Mouse (Mus musculus): ENCODE data around the gene Nipsnap1. TPM values are rescaled to one million over a fixed set of nuclear protein-coding genes. Genes with fewer than 3 reads are reported as not detected.

The Nipsnap1 gene
- polyA plus RNA-seq, 1 experiment from 2014 or later, result 132 TPM

DNA sequence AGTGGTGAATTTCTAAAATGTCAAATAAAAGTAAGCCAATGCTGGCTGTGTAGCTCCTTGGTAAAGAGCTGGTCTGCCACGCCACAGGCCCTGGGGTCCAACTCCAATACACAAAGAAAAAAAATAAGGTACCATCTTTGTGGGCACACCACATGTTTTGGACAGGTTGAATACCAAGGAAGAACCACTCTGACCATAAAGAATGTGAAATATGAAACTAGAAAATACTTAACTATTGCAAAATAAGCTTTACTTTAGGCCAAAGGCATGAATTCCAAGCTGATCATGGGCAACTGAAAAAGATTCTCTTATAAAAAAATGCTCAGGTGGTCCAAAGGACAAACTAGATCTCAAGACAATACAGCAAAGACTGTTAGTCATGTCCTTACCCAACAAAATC, 35.5 kb upstream of the Nipsnap1 start:
- WGBS, result 88% methylated on average over 1 of the region's 1 CpGs
- no peaks in the 10 kb centered on the region for H3K4me1 ChIP-seq (ENCODE audit: control insufficient read depth, insufficient read depth, low read length)

DNA sequence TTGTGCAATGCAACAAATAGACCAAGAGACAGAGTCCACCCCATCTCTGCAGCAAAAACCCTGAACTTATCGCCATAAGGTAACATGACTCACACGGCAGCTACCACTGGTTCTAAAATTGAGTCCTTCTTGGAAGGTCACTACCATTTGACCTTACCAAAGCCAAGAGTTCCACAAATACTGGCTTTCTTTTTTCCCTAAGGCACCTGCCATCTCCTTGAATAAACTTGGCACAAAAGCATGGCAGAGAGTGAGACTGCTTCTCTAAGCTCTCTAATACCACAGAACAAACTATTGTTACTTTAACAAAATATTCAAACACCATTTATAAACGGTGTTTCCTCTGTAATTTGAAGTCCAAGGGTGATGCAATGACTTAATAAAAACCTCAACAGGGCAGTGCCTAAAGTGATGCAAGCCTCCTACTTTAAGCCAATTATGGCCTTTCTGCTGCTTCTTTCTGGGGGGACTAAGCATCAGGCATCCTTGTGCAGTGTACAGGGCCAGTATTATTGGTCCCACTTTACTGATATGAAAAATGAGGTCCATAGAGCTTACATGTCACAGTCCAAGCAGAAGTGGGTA, 32.7 kb upstream of the Nipsnap1 start:
- H3K4me3 ChIP-seq (replicated peaks; ENCODE audit: low read depth, low read length), result no peak overlapping the region
- H3K9ac ChIP-seq (replicated peaks; ENCODE audit: low read length), result no peak overlapping the region
- no peak overlapping the region for H3K27ac ChIP-seq (replicated peaks; ENCODE audit: low read depth, low read length)
- H3K27me3 ChIP-seq (ENCODE audit: control insufficient read depth, insufficient read depth, low read length), result no peaks in the 10 kb centered on the region
- no peaks in the 10 kb centered on the region for H3K9me3 ChIP-seq (ENCODE audit: control insufficient read depth, low read length)
- ATAC-seq (ENCODE audit: low FRiP score, low TSS enrichment) (no peak), DNase-seq (no peak)
- H3K4me1 ChIP-seq (ENCODE audit: control insufficient read depth, insufficient read depth, low read length), result no peaks in the 10 kb centered on the region
- no peaks in the 10 kb centered on the region for H3K36me3 ChIP-seq (ENCODE audit: control insufficient read depth, insufficient read depth, low read length)
- no peak overlapping the region for H3K4me2 ChIP-seq (ENCODE audit: low read length)
- WGBS, result 86% methylated on average over 3 of the region's 3 CpGs

More for the DNA sequence above, 35.5 kb upstream of the Nipsnap1 start:
- Histone ChIP-seq H3K4me3 (replicated peaks; ENCODE audit: low read depth, low read length) (no peak overlapping the region), H3K4me2 (ENCODE audit: low read length) (no peak overlapping the region), H3K9me3 (ENCODE audit: control insufficient read depth, low read length) (no peaks in the 10 kb centered on the region), H3K36me3 (ENCODE audit: control insufficient read depth, insufficient read depth, low read length) (no peaks in the 10 kb centered on the region), H3K9ac (replicated peaks; ENCODE audit: low read length) (no peak overlapping the region), H3K27me3 (ENCODE audit: control insufficient read depth, insufficient read depth, low read length) (no peaks in the 10 kb centered on the region), H3K27ac (replicated peaks; ENCODE audit: low read depth, low read length) (no peak overlapping the region)
- ATAC-seq (ENCODE audit: low FRiP score, low TSS enrichment) (no peak), DNase-seq (no peak)

DNA sequence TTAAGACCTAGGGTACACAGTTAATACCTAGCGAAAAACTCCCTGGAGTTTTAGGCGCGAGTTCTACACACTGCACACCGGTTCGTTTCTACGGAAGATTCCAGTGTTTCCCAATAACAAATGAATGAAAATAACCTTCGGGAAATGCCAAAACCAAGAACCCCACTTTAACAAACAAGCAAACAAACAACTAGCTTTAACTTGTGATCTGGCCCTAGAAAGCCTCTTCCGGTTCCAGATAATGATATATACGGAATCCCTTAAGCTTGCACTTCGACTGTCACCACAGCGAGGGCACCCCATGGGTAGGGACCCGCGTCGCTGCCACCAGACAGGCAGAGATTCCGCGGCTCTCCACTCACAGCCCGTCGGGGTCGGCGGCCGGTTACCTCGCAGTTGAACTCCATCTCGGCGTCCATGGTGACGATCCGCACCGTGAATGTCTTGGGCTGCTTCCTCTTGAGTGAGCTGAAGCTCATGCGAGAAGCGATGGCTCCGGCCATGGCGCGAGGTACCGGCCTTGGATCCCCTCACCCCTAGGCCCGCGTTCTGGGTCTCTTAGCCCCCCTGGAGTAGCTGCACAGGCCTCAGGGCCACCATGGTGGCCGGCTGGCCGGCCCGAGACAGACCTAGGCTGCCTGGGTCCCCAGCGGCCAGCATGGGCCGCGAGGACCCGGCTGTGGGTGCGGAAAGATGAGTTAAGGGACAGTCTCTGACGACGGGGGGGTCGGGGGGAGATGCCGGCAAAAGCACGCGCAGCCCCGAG, 25.1 kb upstream of the Nipsnap1 start:
- Histone ChIP-seq H3K27ac (replicated peaks; ENCODE audit: low read depth, low read length) (peak overlapping the region; percentile 79), H3K4me1 (ENCODE audit: control insufficient read depth, insufficient read depth, low read length) (peaks cover 15% of the 10 kb centered on the region), H3K36me3 (ENCODE audit: control insufficient read depth, insufficient read depth, low read length) (no peaks in the 10 kb centered on the region), H3K27me3 (ENCODE audit: control insufficient read depth, insufficient read depth, low read length) (no peaks in the 10 kb centered on the region), H3K4me2 (ENCODE audit: low read length) (peak overlapping the region; percentile 81), H3K9me3 (ENCODE audit: control insufficient read depth, low read length) (no peaks in the 10 kb centered on the region), H3K9ac (replicated peaks; ENCODE audit: low read length) (peak overlapping the region; percentile 90), H3K4me3 (replicated peaks; ENCODE audit: low read depth, low read length) (peak overlapping the region; percentile 96)
- no peak; the same call in 1 of the 2 replicates for ATAC-seq (ENCODE audit: low FRiP score, low TSS enrichment)
- WGBS, result under 1% methylated on average over 50 of the region's 50 CpGs
- DNase-seq, result peak; percentile 64

DNA sequence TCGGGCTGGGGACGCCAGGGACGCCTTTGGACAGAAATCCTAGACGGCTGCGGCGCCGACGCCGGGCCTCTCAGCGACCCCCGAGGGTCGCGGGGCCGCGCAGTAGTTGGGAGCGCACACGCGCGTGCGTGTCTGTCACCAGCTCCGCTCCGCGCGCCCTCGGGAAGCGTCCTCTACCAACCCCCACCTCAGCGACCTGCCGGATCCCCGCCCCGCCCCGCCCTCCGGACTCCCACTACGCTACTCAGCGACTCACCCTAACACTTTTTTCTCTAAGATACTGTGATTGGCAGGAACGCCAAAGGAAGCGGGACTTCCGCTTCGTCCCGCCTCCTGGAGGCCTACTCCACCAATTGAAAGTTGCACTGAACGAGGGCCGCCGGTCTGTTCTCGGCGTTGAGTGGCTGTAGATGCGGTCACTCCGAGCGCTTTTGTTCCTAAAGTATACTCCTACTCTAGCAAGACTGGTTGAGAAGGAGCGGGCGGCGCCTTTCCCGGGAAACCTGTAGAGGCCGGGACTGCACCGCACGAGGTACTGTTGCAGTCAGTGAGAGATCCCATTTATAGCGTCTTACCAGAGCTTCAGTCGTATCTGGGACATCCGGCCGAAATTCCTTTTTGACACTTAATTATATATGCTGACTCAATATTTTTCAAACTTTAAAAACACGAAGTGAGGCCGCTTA, 24.4 kb upstream of the Nipsnap1 start, which contains the start of gene Nf2:
Gene Nf2 (minus strand): TSS at position 279 of the 686 bp plus-strand sequence.
- Histone ChIP-seq H3K27ac (replicated peaks; ENCODE audit: low read depth, low read length) (peak within 1 kb of the TSS; percentile 79), H3K27me3 (ENCODE audit: control insufficient read depth, insufficient read depth, low read length) (no peaks in the 10 kb centered on the region), H3K4me2 (ENCODE audit: low read length) (peak within 1 kb of the TSS; percentile 81), H3K4me1 (ENCODE audit: control insufficient read depth, insufficient read depth, low read length) (peaks cover 15% of the 10 kb centered on the region), H3K9ac (replicated peaks; ENCODE audit: low read length) (peak within 1 kb of the TSS; percentile 90), H3K9me3 (ENCODE audit: control insufficient read depth, low read length) (no peaks in the 10 kb centered on the region), H3K36me3 (ENCODE audit: control insufficient read depth, insufficient read depth, low read length) (no peaks in the 10 kb centered on the region), H3K4me3 (replicated peaks; ENCODE audit: low read depth, low read length) (peak within 1 kb of the TSS; percentile 96)
- WGBS, result under 1% methylated on average over 60 of the region's 60 CpGs
- DNase-seq, result peak; percentile 98
- peak; percentile 98 for ATAC-seq (ENCODE audit: low FRiP score, low TSS enrichment)

DNA sequence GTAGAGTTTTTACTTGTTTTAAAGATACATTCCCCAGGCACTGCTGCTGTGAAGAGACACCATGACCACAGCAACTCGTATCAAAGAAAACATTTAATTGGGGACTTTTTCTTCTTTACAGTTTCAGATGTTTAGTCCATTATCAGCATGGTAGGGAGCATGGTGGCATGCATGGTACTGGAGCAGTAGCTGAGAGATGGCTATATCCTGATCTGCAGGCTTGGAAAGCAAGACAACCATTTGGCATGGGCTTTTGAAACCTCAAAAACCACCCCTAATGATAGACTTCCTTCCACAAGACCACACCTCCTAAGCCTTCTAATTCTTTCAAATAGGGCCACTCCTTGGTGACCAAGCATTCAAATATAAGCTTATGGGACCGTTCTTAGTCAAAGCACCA, 23.3 kb upstream of the Nipsnap1 start:
- Histone ChIP-seq H3K4me1 (ENCODE audit: control insufficient read depth, insufficient read depth, low read length) (peaks cover 15% of the 10 kb centered on the region), H3K27ac (replicated peaks; ENCODE audit: low read depth, low read length) (no peak overlapping the region), H3K4me2 (ENCODE audit: low read length) (no peak overlapping the region), H3K27me3 (ENCODE audit: control insufficient read depth, insufficient read depth, low read length) (no peaks in the 10 kb centered on the region), H3K4me3 (replicated peaks; ENCODE audit: low read depth, low read length) (no peak overlapping the region), H3K36me3 (ENCODE audit: control insufficient read depth, insufficient read depth, low read length) (no peaks in the 10 kb centered on the region), H3K9me3 (ENCODE audit: control insufficient read depth, low read length) (no peaks in the 10 kb centered on the region), H3K9ac (replicated peaks; ENCODE audit: low read length) (no peak overlapping the region)
- no peak for ATAC-seq (ENCODE audit: low FRiP score, low TSS enrichment)
- WGBS, result 95% methylated on average over 2 of the region's 2 CpGs
- no peak for DNase-seq

DNA sequence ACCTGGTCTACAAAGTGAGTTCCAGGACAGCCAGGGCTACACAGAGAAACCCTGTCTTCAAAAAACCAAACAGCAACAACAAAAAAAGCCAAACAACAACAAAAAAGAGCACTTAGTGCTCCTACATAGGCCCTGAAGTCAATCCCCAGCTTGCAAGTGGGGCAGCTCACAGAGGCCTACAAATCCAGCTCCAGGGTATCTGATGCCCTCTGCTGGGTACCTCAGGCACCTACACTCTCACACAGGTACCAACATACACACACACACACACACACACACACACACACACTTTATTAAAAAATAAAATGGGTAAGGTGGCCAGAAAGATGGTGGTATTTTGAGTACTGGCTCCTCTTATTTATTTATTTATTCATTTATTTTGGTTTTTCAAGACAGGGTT, 20.7 kb upstream of the Nipsnap1 start:
- Histone ChIP-seq H3K27ac (replicated peaks; ENCODE audit: low read depth, low read length) (no peak overlapping the region), H3K9me3 (ENCODE audit: control insufficient read depth, low read length) (no peaks in the 10 kb centered on the region), H3K9ac (replicated peaks; ENCODE audit: low read length) (no peak overlapping the region), H3K36me3 (ENCODE audit: control insufficient read depth, insufficient read depth, low read length) (no peaks in the 10 kb centered on the region), H3K4me3 (replicated peaks; ENCODE audit: low read depth, low read length) (no peak overlapping the region), H3K4me1 (ENCODE audit: control insufficient read depth, insufficient read depth, low read length) (peaks cover 6% of the 10 kb centered on the region), H3K27me3 (ENCODE audit: control insufficient read depth, insufficient read depth, low read length) (no peaks in the 10 kb centered on the region), H3K4me2 (ENCODE audit: low read length) (no peak overlapping the region)
- no peak for ATAC-seq (ENCODE audit: low FRiP score, low TSS enrichment)
- no peak for DNase-seq

DNA sequence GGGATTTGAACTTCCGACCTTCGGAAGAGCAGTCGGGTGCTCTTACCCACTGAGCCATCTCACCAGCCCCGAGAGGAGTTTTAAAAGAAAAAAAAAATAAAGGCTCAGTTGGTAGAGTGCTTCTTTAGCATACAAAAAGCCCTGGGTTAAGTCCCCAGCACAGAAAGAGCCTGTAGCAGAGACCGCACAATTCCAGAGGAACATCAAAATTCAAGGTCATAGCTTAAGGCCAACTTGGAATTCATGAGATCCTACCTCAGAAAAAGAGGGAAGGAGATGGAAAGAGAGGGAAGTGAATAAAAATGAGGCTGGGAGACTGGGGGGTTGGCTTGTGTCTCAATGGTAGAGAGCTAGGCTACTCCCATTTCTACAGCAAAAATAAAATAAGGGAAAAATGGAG, 19.6 kb upstream of the Nipsnap1 start:
- no peaks in the 10 kb centered on the region for H3K9me3 ChIP-seq (ENCODE audit: control insufficient read depth, low read length)
- no peaks in the 10 kb centered on the region for H3K36me3 ChIP-seq (ENCODE audit: control insufficient read depth, insufficient read depth, low read length)
- no peak overlapping the region for H3K4me2 ChIP-seq (ENCODE audit: low read length)
- no peak overlapping the region for H3K9ac ChIP-seq (replicated peaks; ENCODE audit: low read length)
- ATAC-seq (ENCODE audit: low FRiP score, low TSS enrichment) (no peak), DNase-seq (no peak)
- H3K27ac ChIP-seq (replicated peaks; ENCODE audit: low read depth, low read length), result no peak overlapping the region
- 92% methylated on average over 5 of the region's 5 CpGs for WGBS
- H3K4me3 ChIP-seq (replicated peaks; ENCODE audit: low read depth, low read length), result no peak overlapping the region
- no peaks in the 10 kb centered on the region for H3K4me1 ChIP-seq (ENCODE audit: control insufficient read depth, insufficient read depth, low read length)
- no peaks in the 10 kb centered on the region for H3K27me3 ChIP-seq (ENCODE audit: control insufficient read depth, insufficient read depth, low read length)

DNA sequence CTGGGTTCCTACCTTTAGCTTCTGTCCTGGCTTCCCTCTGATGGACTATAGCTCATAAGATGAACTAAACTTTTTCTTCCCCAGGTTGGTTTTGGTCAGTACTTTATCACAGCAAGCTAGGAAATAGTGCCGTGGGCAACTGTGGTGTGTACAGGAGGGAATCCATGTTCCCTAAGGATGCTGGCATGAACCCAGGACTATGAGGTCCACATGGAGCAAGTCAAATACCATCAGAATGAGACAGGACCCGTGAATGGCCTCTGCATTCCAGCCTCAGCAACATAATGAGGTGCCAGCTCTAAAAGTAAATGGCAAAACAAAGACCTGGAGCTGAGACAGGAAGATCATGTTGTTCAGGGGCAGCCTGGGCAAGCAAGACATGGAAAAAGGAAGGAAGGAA, 15.3 kb upstream of the Nipsnap1 start:
- Histone ChIP-seq H3K9me3 (ENCODE audit: control insufficient read depth, low read length) (no peaks in the 10 kb centered on the region), H3K9ac (replicated peaks; ENCODE audit: low read length) (no peak overlapping the region), H3K27ac (replicated peaks; ENCODE audit: low read depth, low read length) (no peak overlapping the region), H3K27me3 (ENCODE audit: control insufficient read depth, insufficient read depth, low read length) (no peaks in the 10 kb centered on the region), H3K4me1 (ENCODE audit: control insufficient read depth, insufficient read depth, low read length) (no peaks in the 10 kb centered on the region), H3K4me3 (replicated peaks; ENCODE audit: low read depth, low read length) (no peak overlapping the region), H3K36me3 (ENCODE audit: control insufficient read depth, insufficient read depth, low read length) (no peaks in the 10 kb centered on the region), H3K4me2 (ENCODE audit: low read length) (no peak overlapping the region)
- DNase-seq (no peak), ATAC-seq (ENCODE audit: low FRiP score, low TSS enrichment) (no peak)
- 66% methylated on average over 2 of the region's 2 CpGs for WGBS
